In genomic region chr9:77480001-77480400, GRCm38 (mm10) we compare ENCODE assay signal across 26 mouse cellular contexts.
DNase-seq lines count a peak whose midpoint lies in the region; ATAC-seq and TF ChIP-seq lines count a peak whose summit lies in the region.
"Had no signal": no experiment of that assay in that cellular context is flagged by ENCODE, and none has a peak within 500 bp of the region (broad histone marks: within the 10 kb centered on the region; RNA-seq: fewer than 3 reads in every experiment).

No protein-coding gene starts in this region.

- H3K4me2 ChIP-seq in forebrain, postnatal 0 days (ENCODE audit: low read depth) = no peak overlapping the region
- no peak overlapping the region for H3K4me2 ChIP-seq in kidney, embryonic 15.5 days
- no peak overlapping the region for H3K4me2 ChIP-seq in neural tube, embryonic 12.5 days (replicated peaks)
- H3K4me2 ChIP-seq: embryonic facial prominence, embryonic 12.5 days; heart, embryonic 13.5 days; limb, embryonic 13.5 days; liver, embryonic 12.5 days had no signal

- peaks cover 80% of the 10 kb centered on the region for H3K4me1 ChIP-seq in forebrain, embryonic 10.5 days
- peaks cover 24% of the 10 kb centered on the region for H3K4me1 ChIP-seq in forebrain, postnatal 0 days (ENCODE audit: insufficient read depth)
- H3K4me1 ChIP-seq in kidney, embryonic 15.5 days = peaks cover 43% of the 10 kb centered on the region
- H3K4me1 ChIP-seq in neural tube, embryonic 12.5 days = peaks cover 27% of the 10 kb centered on the region

- H3K27ac ChIP-seq in forebrain, embryonic 10.5 days = peak overlapping the region; percentile 81; the same call in 1 of the 2 replicates
- no peak overlapping the region for H3K27ac ChIP-seq in forebrain, postnatal 0 days (ENCODE audit: low read depth, low read length)
- H3K27ac ChIP-seq in kidney, embryonic 15.5 days = peak overlapping the region; percentile 5; the same call in 1 of the 2 replicates
- no peak overlapping the region for H3K27ac ChIP-seq in neural tube, embryonic 12.5 days
- no peak overlapping the region for H3K27ac ChIP-seq in layer of hippocampus, adult 2 months
- H3K27ac ChIP-seq: embryonic facial prominence, embryonic 12.5 days; heart, embryonic 13.5 days; limb, embryonic 13.5 days; liver, embryonic 12.5 days had no signal

- no peak for ATAC-seq in forebrain, postnatal 0 days
- peak; percentile 57; the same call in 1 of the 2 replicates for ATAC-seq in kidney, embryonic 15.5 days (replicated peaks; ENCODE audit: low FRiP score)
- ATAC-seq in neural tube, embryonic 12.5 days (ENCODE audit: low FRiP score, low read depth) = 0 out of 2 replicates have a peak, but pooled peaks have one; percentile 52
- ATAC-seq: CD4-positive, CD25-positive, alpha-beta regulatory T cell, adult 4 months; inflammation-experienced regulatory T-cells, adult 6 months had no signal

- H3K9ac ChIP-seq in forebrain, postnatal 0 days = no peak overlapping the region
- no peak overlapping the region for H3K9ac ChIP-seq in kidney, embryonic 15.5 days
- H3K9ac ChIP-seq in neural tube, embryonic 12.5 days = no peak overlapping the region
- H3K9ac ChIP-seq: embryonic facial prominence, embryonic 12.5 days; heart, embryonic 13.5 days; limb, embryonic 13.5 days; liver, embryonic 12.5 days had no signal

- WGBS in forebrain, embryonic 10.5 days = 75% methylated on average over 7 of the region's 7 CpGs
- 44% methylated on average over 7 of the region's 7 CpGs for whole genome bisulfite sequencing in forebrain, postnatal 0 days
- WGBS in kidney, embryonic 15.5 days = 51% methylated on average over 7 of the region's 7 CpGs
- WGBS in neural tube, embryonic 12.5 days = 73% methylated on average over 7 of the region's 7 CpGs

- no peaks in the 10 kb centered on the region for H3K27me3 ChIP-seq in forebrain, embryonic 10.5 days (ENCODE audit: poor library complexity, severe bottlenecking)
- H3K27me3 ChIP-seq in forebrain, postnatal 0 days (ENCODE audit: insufficient read depth, low read length) = 0 out of 2 replicates have a peak, but pooled peaks cover 3% of the 10 kb centered on the region
- no peaks in the 10 kb centered on the region for H3K27me3 ChIP-seq in kidney, embryonic 15.5 days
- H3K27me3 ChIP-seq in neural tube, embryonic 12.5 days (replicated peaks) = no peaks in the 10 kb centered on the region
- H3K27me3 ChIP-seq: embryonic facial prominence, embryonic 12.5 days; heart, embryonic 13.5 days; limb, embryonic 13.5 days; liver, embryonic 12.5 days had no signal

- TF ChIP-seq CTCF in forebrain, postnatal 0 days (IDR thresholded peaks at IDR 0.05; ENCODE audit: low read depth) = no peak
- TF ChIP-seq CTCF in layer of hippocampus, adult 2 months (conservative IDR thresholded peaks at IDR 0.05) = no peak

- no peak overlapping the region for H3K4me3 ChIP-seq in forebrain, embryonic 10.5 days
- no peak overlapping the region for H3K4me3 ChIP-seq in forebrain, postnatal 0 days (ENCODE audit: low read depth, low read length)
- no peak overlapping the region for H3K4me3 ChIP-seq in kidney, embryonic 15.5 days (replicated peaks)
- no peak overlapping the region for H3K4me3 ChIP-seq in neural tube, embryonic 12.5 days
- no peak overlapping the region for H3K4me3 ChIP-seq in layer of hippocampus, adult 2 months
- H3K4me3 ChIP-seq: embryonic facial prominence, embryonic 12.5 days; heart, embryonic 13.5 days; limb, embryonic 13.5 days; liver, embryonic 12.5 days had no signal

- H3K36me3 ChIP-seq in forebrain, embryonic 10.5 days (replicated peaks) = no peaks in the 10 kb centered on the region
- H3K36me3 ChIP-seq in forebrain, postnatal 0 days (ENCODE audit: insufficient read depth) = no peaks in the 10 kb centered on the region
- H3K36me3 ChIP-seq in kidney, embryonic 15.5 days = no peaks in the 10 kb centered on the region
- H3K36me3 ChIP-seq in neural tube, embryonic 12.5 days = no peaks in the 10 kb centered on the region
- H3K36me3 ChIP-seq: embryonic facial prominence, embryonic 12.5 days; heart, embryonic 13.5 days; limb, embryonic 13.5 days; liver, embryonic 12.5 days had no signal

- no peaks in the 10 kb centered on the region for H3K9me3 ChIP-seq in forebrain, embryonic 10.5 days
- no peaks in the 10 kb centered on the region for H3K9me3 ChIP-seq in forebrain, postnatal 0 days (ENCODE audit: low read length)
- H3K9me3 ChIP-seq in kidney, embryonic 15.5 days (replicated peaks) = no peaks in the 10 kb centered on the region
- no peaks in the 10 kb centered on the region for H3K9me3 ChIP-seq in neural tube, embryonic 12.5 days
- H3K9me3 ChIP-seq: embryonic facial prominence, embryonic 12.5 days; heart, embryonic 13.5 days; limb, embryonic 13.5 days; liver, embryonic 12.5 days had no signal

- no peak for DNase-seq in forebrain, embryonic 10.5 days (ENCODE audit: extremely low spot score, low spot score)
- DNase-seq in forebrain, postnatal 0 days = no peak
- no peak for DNase-seq in kidney, adult 18-20 months
- no peak for DNase-seq in neural tube, embryonic 10.5 days (ENCODE audit: extremely low spot score, low spot score)
- peak; percentile 56 for DNase-seq in retina, embryonic 14.5 days (ENCODE audit: low spot score)
- DNase-seq in layer of hippocampus, adult 2 months (ENCODE audit: low spot score in 2 of 2) = no peak
- DNase-seq: adrenal gland, postnatal 25 days; cerebellum, adult 9-10 months; gastrocnemius, postnatal 14 days; heart, adult 18-20 months; heart, postnatal 36 days; kidney, adult 2 months; kidney, postnatal 25 days; layer of hippocampus, postnatal 36 days; lung, adult 2 months; lung, postnatal 14 days; right cerebral cortex, adult 18-20 months; thymus, adult 18-20 months had no signal

Comparison
In these comparisons a context has a peak if more than half of its experiments do, and no peak if none do; other contexts are left out.
1. H3K27ac ChIP-seq: peak in forebrain, embryonic 10.5 days (single experiment) and kidney, embryonic 15.5 days (single experiment); none in forebrain, postnatal 0 days (single experiment), neural tube, embryonic 12.5 days (single experiment) and layer of hippocampus, adult 2 months (single experiment).